Mouse (Mus musculus) A20 (cell line): Measurements from ENCODE around the gene Rnf113a2.
A peak's percentile ranks its signal among the peaks of the same experiment; 100 is the strongest.

Source experiments
- DNase-seq: peaks from one replicate; pipeline ENCODE4 v3.0.0-alpha.2; 2011; ENCODE audit warnings: low read depth, low spot score

The Rnf113a2 gene

GRCm38 (mm10) chr12:84407874-84408818, 8.8 kb upstream of the Rnf113a2 start:
- peak; percentile 90 for DNase-seq

GRCm38 (mm10) chr12:84408819-84409507, 8.0 kb upstream of the Rnf113a2 start, which contains the start of the genes Entpd5 and Bbof1:
Gene Entpd5, minus strand, starts transcription at chr12:84409029.
Gene Bbof1, plus strand, starts transcription at chr12:84409071.
- DNase-seq: peak; percentile 91

DNA sequence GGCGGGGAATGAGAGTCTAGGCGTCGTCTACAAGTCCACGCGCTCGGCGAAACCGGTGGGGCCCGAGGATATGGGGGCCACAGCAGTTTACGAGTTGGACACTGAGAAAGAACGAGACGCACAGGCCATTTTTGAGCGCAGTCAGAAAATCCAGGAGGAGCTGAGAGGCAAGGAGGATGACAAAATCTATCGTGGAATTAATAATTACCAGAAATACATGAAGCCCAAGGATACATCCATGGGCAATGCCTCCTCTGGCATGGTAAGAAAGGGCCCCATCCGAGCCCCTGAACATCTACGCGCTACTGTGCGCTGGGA, 568 bp downstream of the Rnf113a2 start:
- no peak for DNase-seq

GRCm38 (mm10) chr12:84423990-84424389, 7.0 kb downstream of the Rnf113a2 start:
- DNase-seq: no peak

GRCm38 (mm10) chr12:84429825-84430224, 12.8 kb downstream of the Rnf113a2 start:
- no peak for DNase-seq

GRCm38 (mm10) chr12:84438697-84439096, 21.7 kb downstream of the Rnf113a2 start:
- no peak for DNase-seq

DNA sequence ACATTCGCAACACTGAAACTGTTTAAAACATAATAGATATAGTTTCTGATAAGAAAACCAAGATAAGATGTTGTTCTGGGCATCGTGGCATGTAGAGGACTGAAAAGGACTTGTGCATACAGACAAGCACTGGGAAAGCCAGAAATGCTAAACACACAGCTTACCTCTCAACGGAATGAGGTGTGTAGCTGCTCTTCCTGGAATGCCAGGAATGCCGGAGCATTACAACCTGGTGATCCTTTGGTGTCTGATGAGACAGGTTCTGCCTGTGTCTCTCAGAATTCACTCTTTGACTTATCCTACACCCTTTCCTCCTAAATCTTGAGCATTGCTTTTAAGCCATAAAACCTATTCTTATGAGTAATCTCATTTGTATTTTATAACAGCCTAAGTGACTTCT, 25.5 kb downstream of the Rnf113a2 start:
- no peak for DNase-seq

- no peak for DNase-seq
Measured at GRCm38 (mm10) chr12:84447386-84447785, 30.4 kb downstream of the Rnf113a2 start.

GRCm38 (mm10) chr12:84448181-84448580, 31.2 kb downstream of the Rnf113a2 start:
- DNase-seq: no peak

DNA sequence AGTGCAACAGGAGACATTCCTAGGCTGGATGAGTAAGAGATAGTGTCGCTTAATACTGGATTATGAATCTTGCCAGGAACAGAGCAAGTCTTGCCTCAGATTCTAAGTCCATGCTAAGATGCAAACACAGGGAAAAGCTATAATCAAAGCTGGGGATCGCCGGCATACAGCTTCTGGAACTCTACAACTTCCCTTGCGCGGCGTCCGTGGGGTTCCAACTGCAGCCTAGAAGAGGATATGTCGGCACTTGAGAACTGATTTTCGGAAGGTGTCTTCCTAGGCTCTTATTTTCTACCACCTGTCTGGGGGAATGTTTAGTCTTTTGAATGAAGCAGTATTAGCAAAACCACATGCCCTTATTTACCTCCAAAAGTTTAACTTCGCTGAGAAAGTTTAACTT, 32.9 kb downstream of the Rnf113a2 start:
- no peak for DNase-seq

GRCm38 (mm10) chr12:84450351-84450717, 33.3 kb downstream of the Rnf113a2 start:
- no peak for DNase-seq

DNA sequence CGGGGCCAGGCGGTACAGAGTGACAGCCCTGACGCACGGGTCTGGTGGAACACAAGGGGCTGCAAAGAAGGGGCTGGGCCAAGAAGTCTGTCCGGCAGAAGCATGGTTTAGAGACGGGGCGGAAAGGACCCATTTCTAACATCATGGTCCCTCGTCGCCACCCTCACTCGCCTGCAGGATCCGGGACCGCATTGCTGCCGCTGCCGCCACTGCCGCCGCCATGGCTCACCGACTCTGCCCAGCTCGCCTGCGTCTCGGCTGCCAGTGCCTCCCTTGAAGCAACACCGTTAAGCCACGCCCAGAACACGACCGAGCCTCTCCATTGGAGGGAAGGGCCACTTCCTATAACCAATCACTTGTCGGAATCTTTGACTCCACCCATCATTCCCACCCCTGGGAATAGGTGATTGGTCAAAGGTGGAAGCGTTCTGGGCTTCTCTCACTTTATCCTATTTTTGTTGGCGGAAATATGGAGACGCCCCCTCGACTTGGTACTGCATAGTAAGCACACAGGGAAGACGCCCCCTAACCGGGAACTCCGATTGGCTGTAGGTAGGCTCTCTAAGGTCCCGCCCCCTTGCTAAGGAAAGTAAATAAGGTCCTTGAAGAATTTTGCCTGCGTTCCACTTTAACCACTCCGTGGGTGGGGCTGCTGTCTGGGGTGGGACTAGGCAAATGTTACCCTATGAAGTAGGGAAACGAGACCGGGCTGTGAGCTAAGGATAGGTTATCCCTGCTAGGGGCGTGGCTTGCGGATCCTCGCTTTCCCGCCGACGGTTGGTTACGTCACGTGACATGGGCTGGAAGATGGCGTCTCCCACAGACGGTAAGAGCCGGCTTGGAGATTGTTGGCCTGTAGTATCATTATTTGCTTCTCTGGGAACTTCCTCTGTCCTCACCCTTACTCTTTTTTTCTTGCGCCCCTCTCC, 34.0 kb downstream of the Rnf113a2 start, which contains the start of the genes Aldh6a1 and Lin52:
Aldh6a1 (minus strand) TSS at position 287 of the 929 bp plus-strand sequence.
Lin52 (plus strand) TSS at position 705 of the 929 bp plus-strand sequence.
- peak; percentile 99 for DNase-seq

DNA sequence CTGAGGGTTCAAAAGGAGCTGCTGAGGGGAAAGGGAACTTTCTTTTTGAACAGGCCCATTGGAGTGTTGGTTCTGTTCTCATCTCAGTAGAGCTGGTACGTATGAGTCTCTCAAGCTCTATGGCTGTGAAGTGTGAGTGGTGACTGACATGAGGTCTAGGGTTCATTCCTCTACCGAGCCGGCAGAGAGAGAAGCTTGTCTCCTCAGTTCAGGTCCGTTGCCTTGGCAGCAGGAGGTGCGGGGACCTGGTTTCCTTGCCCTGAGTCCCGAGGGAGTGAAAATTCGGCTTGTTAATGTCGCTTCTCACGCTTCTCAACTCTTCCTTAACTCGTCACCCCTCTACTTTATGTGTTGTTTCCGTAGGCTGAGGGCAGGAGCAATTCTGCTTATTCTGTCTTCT, 34.8 kb downstream of the Rnf113a2 start:
- DNase-seq: no peak

DNA sequence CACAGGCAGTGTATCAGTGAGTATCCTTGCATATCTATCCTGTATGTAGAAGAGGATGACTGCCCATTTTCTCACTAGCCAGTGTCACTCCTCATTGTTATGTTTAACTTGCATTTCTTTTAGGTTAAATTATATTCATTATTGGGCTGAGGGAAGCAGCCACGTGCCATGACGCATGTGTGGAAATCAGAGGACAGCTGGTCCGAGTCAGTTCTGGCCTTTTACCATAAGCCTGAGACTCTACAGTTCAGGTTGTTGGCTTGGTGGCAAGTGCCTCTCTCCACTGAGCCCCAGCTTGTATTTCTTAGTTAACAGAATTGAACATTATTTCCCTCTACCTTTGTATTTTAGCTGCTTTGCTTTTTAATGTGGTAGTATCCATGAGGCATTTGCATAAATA, 39.9 kb downstream of the Rnf113a2 start:
- no peak for DNase-seq

GRCm38 (mm10) chr12:84459845-84460244, 42.8 kb downstream of the Rnf113a2 start:
- DNase-seq: no peak

- DNase-seq: no peak
Measured at GRCm38 (mm10) chr12:84461416-84461815, 44.4 kb downstream of the Rnf113a2 start.

DNA sequence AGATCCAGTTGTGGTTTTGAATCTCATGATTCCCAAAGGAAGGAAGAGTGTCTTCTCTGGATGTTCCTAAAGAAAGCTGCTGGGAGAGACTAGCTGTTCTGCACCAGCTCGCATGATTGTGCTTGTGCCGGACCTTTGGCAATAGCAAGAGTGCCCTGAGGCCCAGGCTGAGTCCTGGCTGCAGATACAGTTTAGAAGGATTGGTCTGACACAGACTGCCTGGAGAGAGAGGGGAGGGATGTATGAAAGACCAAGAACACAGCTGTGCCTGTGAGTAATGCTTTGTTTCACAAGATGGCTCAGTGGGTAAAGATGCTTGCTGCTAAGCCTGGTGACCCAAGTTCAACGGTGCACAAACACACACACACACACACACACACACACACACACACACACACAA, 45.9 kb downstream of the Rnf113a2 start:
- DNase-seq: no peak
